Mouse (Mus musculus): ENCODE results near the gene Kcnq2. TPM values are rescaled to one million over a fixed set of nuclear protein-coding genes. Genes with fewer than 3 reads are reported as not detected.
A peak's percentile ranks its signal among the peaks of the same experiment; 100 is the strongest.

Gene Kcnq2
- polyA plus RNA-seq, 1 experiment from 2014 or later, result 0.19 TPM

- Histone ChIP-seq H3K36me3 (no peaks in the 10 kb centered on the region), H3K9ac (peak overlapping the region; percentile 67), H3K4me1 (peaks cover 32% of the 10 kb centered on the region), H3K27ac (replicated peaks) (no peak overlapping the region), H3K4me3 (peak overlapping the region; percentile 55), H3K9me3 (no peaks in the 10 kb centered on the region), H3K4me2 (peak overlapping the region; percentile 92), H3K27me3 (replicated peaks) (peaks cover 100% of the 10 kb centered on the region)
- WGBS, result under 1% methylated on average over 62 of the region's 63 CpGs
- no peak for ATAC-seq (ENCODE audit: extremely low read depth, insufficient number of reproducible peaks, low FRiP score, low TSS enrichment)
Measured at GRCm38 (mm10) chr2:181038644-181039355, 96.3 kb downstream of the Kcnq2 start.

GRCm38 (mm10) chr2:181036561-181036960, 98.5 kb downstream of the Kcnq2 start:
- no peaks in the 10 kb centered on the region for H3K36me3 ChIP-seq
- H3K27ac ChIP-seq (replicated peaks), result no peak overlapping the region
- peaks cover 35% of the 10 kb centered on the region for H3K4me1 ChIP-seq
- no peak overlapping the region for H3K4me2 ChIP-seq
- 57% methylated on average over 6 of the region's 6 CpGs for WGBS
- H3K9me3 ChIP-seq, result no peaks in the 10 kb centered on the region
- no peak overlapping the region for H3K4me3 ChIP-seq
- ATAC-seq (ENCODE audit: extremely low read depth, insufficient number of reproducible peaks, low FRiP score, low TSS enrichment), result no peak
- peaks cover 99% of the 10 kb centered on the region for H3K27me3 ChIP-seq (replicated peaks)
- no peak overlapping the region for H3K9ac ChIP-seq

GRCm38 (mm10) chr2:181035186-181035585, 99.9 kb downstream of the Kcnq2 start:
- Histone ChIP-seq H3K27me3 (replicated peaks) (peaks cover 99% of the 10 kb centered on the region), H3K4me3 (no peak overlapping the region), H3K9ac (no peak overlapping the region), H3K9me3 (no peaks in the 10 kb centered on the region), H3K36me3 (no peaks in the 10 kb centered on the region), H3K4me1 (peaks cover 35% of the 10 kb centered on the region), H3K4me2 (no peak overlapping the region), H3K27ac (replicated peaks) (no peak overlapping the region)
- no peak for ATAC-seq (ENCODE audit: extremely low read depth, insufficient number of reproducible peaks, low FRiP score, low TSS enrichment)
- 69% methylated on average over 7 of the region's 7 CpGs for WGBS

GRCm38 (mm10) chr2:181033310-181033709, 101.8 kb downstream of the Kcnq2 start:
- 14% methylated on average over 6 of the region's 6 CpGs for WGBS
- no peak overlapping the region for H3K4me3 ChIP-seq
- H3K9me3 ChIP-seq, result no peaks in the 10 kb centered on the region
- no peak overlapping the region for H3K27ac ChIP-seq (replicated peaks)
- peaks cover 23% of the 10 kb centered on the region for H3K4me1 ChIP-seq
- ATAC-seq (ENCODE audit: extremely low read depth, insufficient number of reproducible peaks, low FRiP score, low TSS enrichment), result no peak
- 0 out of 2 replicates have a peak overlapping the region, but pooled peaks have one; percentile 24 for H3K9ac ChIP-seq
- H3K36me3 ChIP-seq, result no peaks in the 10 kb centered on the region
- no peak overlapping the region for H3K4me2 ChIP-seq
- H3K27me3 ChIP-seq (replicated peaks), result peaks cover 99% of the 10 kb centered on the region

GRCm38 (mm10) chr2:181032407-181032806, 102.7 kb downstream of the Kcnq2 start:
- no peaks in the 10 kb centered on the region for H3K36me3 ChIP-seq
- H3K27ac ChIP-seq (replicated peaks), result no peak overlapping the region
- peaks cover 99% of the 10 kb centered on the region for H3K27me3 ChIP-seq (replicated peaks)
- H3K4me3 ChIP-seq, result no peak overlapping the region
- WGBS, result 23% methylated on average over 5 of the region's 5 CpGs
- H3K9me3 ChIP-seq, result no peaks in the 10 kb centered on the region
- no peak for ATAC-seq (ENCODE audit: extremely low read depth, insufficient number of reproducible peaks, low FRiP score, low TSS enrichment)
- peaks cover 23% of the 10 kb centered on the region for H3K4me1 ChIP-seq
- H3K4me2 ChIP-seq, result no peak overlapping the region
- H3K9ac ChIP-seq, result no peak overlapping the region

- H3K9ac ChIP-seq, result no peak overlapping the region
- no peak overlapping the region for H3K4me3 ChIP-seq
- H3K9me3 ChIP-seq, result no peaks in the 10 kb centered on the region
- H3K4me2 ChIP-seq, result no peak overlapping the region
- no peak for ATAC-seq (ENCODE audit: extremely low read depth, insufficient number of reproducible peaks, low FRiP score, low TSS enrichment)
- peaks cover 99% of the 10 kb centered on the region for H3K27me3 ChIP-seq (replicated peaks)
- 72% methylated on average over 11 of the region's 11 CpGs for WGBS
- no peaks in the 10 kb centered on the region for H3K36me3 ChIP-seq
- peaks cover 23% of the 10 kb centered on the region for H3K4me1 ChIP-seq
- no peak overlapping the region for H3K27ac ChIP-seq (replicated peaks)
Measured at GRCm38 (mm10) chr2:181031406-181031934, 103.6 kb downstream of the Kcnq2 start.

Other genes starting within 250 kb of the Kcnq2 start
- 31.8 and 34.0 TPM in 2 replicates for gene Ythdf1, start 214.4 kb downstream of the Kcnq2 start, polyA plus RNA-seq (2015; fragmentation: Nextera tagmentation; extraction: Ambion mirVana)
- gene Birc7, start 206.3 kb downstream of the Kcnq2 start, polyA plus RNA-seq (2015; fragmentation: Nextera tagmentation; extraction: Ambion mirVana), result 0.44 and 0.47 TPM in 2 replicates
- 47.3 and 49.3 TPM in 2 replicates for gene Nkain4, start 180.6 kb downstream of the Kcnq2 start, polyA plus RNA-seq (2015; fragmentation: Nextera tagmentation; extraction: Ambion mirVana)
- 80.0 and 82.9 TPM in 2 replicates for gene Arfgap1, start 168.1 kb downstream of the Kcnq2 start, polyA plus RNA-seq (2015; fragmentation: Nextera tagmentation; extraction: Ambion mirVana)
- gene Col20a1, start 148.8 kb downstream of the Kcnq2 start, polyA plus RNA-seq (2015; fragmentation: Nextera tagmentation; extraction: Ambion mirVana), result 0.24 and 0.33 TPM in 2 replicates
- 0.37 and 0.48 TPM in 2 replicates for gene Chrna4, start 91.8 kb downstream of the Kcnq2 start, polyA plus RNA-seq (2015; fragmentation: Nextera tagmentation; extraction: Ambion mirVana)
- gene Eef1a2, start 21.7 kb upstream of the Kcnq2 start, polyA plus RNA-seq (2015; fragmentation: Nextera tagmentation; extraction: Ambion mirVana), result 7.8 and 9.7 TPM in 2 replicates
- gene Ppdpf, start 51.9 kb upstream of the Kcnq2 start, polyA plus RNA-seq (2015; fragmentation: Nextera tagmentation; extraction: Ambion mirVana), result 180 and 188 TPM in 2 replicates
- gene Ptk6, start 67.5 kb upstream of the Kcnq2 start, polyA plus RNA-seq (2015; fragmentation: Nextera tagmentation; extraction: Ambion mirVana), result 0.05 TPM in 1 of 2 replicates, not detected in the other
- gene Srms, start 77.9 kb upstream of the Kcnq2 start, polyA plus RNA-seq (2015; fragmentation: Nextera tagmentation; extraction: Ambion mirVana), result 0.11 TPM in 1 of 2 replicates, not detected in the other
- 0.13 and 0.27 TPM in 2 replicates for gene Fndc11, start 84.7 kb upstream of the Kcnq2 start, polyA plus RNA-seq (2015; fragmentation: Nextera tagmentation; extraction: Ambion mirVana)
- gene Helz2, start 106.7 kb upstream of the Kcnq2 start, polyA plus RNA-seq (2015; fragmentation: Nextera tagmentation; extraction: Ambion mirVana), result 1.1 and 1.5 TPM in 2 replicates
- 8.7 and 9.0 TPM in 2 replicates for gene Gmeb2, start 152.7 kb upstream of the Kcnq2 start, polyA plus RNA-seq (2015; fragmentation: Nextera tagmentation; extraction: Ambion mirVana)
- gene Stmn3, start 179.2 kb upstream of the Kcnq2 start, polyA plus RNA-seq (2015; fragmentation: Nextera tagmentation; extraction: Ambion mirVana), result 1.5 and 2.4 TPM in 2 replicates
- 23.1 and 26.5 TPM in 2 replicates for gene Rtel1, start 184.4 kb upstream of the Kcnq2 start, polyA plus RNA-seq (2015; fragmentation: Nextera tagmentation; extraction: Ambion mirVana)
- gene Zgpat, start 229.6 kb upstream of the Kcnq2 start, polyA plus RNA-seq (2015; fragmentation: Nextera tagmentation; extraction: Ambion mirVana), result 23.3 and 26.7 TPM in 2 replicates
- gene Arfrp1, start 230.1 kb upstream of the Kcnq2 start, polyA plus RNA-seq (2015; fragmentation: Nextera tagmentation; extraction: Ambion mirVana), result 57.5 and 59.1 TPM in 2 replicates
- gene Lime1, start 244.8 kb upstream of the Kcnq2 start, polyA plus RNA-seq (2015; fragmentation: Nextera tagmentation; extraction: Ambion mirVana), result 11.9 and 15.6 TPM in 2 replicates

Measured in heart, embryonic 13.5 days (tissue).